Mouse (Mus musculus) skeletal muscle tissue, adult 2 months (tissue): ENCODE measurements around the gene Scn1b.

Experiments used
- DNase-seq: peaks from one replicate; pipeline ENCODE4 v3.0.0-alpha.2; 2012; ENCODE audit warnings: low read depth, low spot score

The Scn1b gene

GRCm38 (mm10) chr7:31149751-31150565 is 23.2 kb upstream of the Scn1b start:
- no peak for DNase-seq

- DNase-seq, result no peak
Measured at GRCm38 (mm10) chr7:31149271-31149670, 22.5 kb upstream of the Scn1b start.

DNA sequence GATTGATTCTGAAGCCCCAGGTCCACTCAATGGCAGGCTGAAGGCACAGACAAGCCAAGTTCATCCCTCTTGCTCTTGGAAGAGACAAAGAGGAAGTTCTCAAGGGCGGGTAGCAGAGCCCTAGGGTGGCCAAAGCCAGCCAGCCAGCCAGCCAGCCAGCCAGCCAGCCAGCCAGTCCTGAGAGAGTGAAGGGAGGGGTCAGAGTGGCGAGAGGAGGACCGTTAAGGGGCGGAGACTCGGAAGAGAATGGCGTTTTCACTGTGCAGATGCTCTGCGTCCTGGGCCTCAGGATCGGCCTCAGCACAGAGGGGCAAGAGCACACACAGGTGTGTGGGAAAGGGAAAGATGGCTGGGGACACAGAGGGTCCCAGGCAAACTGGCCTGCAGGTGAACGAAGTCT is 22.0 kb upstream of the Scn1b start:
- no peak for DNase-seq

GRCm38 (mm10) chr7:31148086-31148485 is 21.3 kb upstream of the Scn1b start:
- DNase-seq, result no peak

DNA sequence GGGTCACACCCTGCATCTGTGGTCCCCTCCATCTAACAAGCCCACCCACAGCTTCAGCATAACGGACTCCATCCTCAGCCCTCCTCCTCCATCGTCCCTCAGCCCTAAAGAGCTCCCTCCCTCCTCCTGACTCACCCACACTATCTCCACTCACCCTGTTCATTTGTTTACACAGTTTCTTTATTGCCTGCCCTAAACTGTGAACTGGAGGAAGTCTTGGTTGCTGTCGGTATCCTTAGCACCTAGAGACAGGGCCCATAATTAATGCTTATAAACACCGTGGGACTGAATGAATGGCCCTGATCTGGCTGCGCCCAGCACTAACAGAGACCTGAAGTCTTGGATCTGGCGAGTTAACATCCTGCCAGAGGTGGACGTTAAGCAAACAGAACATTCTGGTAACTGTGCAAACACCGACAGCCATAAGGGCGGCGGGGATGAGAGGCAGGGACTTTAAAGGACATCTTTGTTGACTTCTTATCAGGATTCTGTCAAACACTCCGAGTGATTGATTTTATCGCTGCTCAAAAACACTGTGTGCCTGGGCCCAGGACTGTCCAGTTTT is 18.9 kb upstream of the Scn1b start:
- no peak for DNase-seq

GRCm38 (mm10) chr7:31144886-31145285 is 18.1 kb upstream of the Scn1b start:
- no peak for DNase-seq

- DNase-seq, result no peak
Measured at GRCm38 (mm10) chr7:31140941-31141340, 14.1 kb upstream of the Scn1b start.

- no peak for DNase-seq
Measured at GRCm38 (mm10) chr7:31140302-31140701, 13.5 kb upstream of the Scn1b start.

DNA sequence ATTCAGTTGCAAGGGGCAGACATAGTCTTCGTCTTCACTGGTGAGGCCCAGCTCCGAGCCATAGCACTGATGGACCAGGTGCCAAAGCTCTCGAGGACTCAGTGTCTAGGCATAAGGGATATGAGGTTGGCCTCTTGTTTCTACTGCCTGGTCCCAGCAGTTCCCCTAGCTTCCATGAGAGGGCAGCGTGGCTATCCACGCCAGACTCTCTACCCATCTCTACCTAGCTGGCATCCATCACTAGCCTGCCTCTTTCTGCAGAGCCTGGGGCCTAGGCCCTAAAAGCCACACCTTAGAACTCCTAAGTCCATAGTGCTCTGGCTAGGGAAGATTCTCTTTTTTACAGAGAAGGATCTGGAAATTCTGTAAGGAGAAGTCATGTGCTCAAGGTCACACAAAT is 13.0 kb upstream of the Scn1b start:
- DNase-seq, result no peak

DNA sequence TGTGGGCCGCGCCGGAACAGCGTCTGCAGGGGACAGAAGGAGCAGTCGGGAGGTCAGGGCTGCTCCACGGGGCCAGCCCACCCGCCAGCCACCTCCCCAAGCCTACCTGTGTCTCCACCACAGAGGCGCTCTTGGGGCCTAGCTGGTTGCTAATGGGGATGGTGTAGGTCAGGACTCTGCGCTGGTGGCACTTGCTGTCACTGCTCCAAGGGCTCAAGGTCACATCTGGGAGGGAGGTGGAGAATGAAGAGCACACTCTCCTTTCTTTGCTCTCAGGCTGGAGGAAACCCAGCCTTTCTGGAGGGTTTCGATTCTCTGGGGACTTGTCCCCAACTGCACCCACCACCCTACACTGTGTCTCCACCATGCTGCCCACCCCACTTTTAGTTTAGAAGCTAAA is 8.9 kb upstream of the Scn1b start:
- no peak for DNase-seq

- peak; percentile 85 for DNase-seq
Measured at GRCm38 (mm10) chr7:31131866-31132265, 5.1 kb upstream of the Scn1b start.

DNA sequence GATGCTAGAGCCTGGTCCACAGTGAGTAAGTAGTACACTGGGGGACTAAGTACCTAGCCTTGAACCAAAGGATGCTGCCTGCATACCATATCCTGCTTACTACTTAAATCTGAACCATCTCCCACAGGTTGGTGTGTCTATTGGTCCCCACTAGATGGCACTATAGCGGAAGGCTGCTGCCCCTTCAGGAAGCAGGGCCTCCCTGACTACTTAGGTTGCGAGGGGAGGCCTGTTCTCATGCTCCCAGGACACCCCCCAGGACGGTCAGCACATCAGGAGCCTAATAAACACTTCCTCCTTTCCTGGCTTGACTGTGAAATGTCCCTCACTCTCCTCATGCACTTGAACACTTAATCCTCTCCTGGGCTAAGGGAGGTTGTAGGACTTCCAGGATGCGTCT is 4.0 kb upstream of the Scn1b start:
- DNase-seq, result peak; percentile 75

DNA sequence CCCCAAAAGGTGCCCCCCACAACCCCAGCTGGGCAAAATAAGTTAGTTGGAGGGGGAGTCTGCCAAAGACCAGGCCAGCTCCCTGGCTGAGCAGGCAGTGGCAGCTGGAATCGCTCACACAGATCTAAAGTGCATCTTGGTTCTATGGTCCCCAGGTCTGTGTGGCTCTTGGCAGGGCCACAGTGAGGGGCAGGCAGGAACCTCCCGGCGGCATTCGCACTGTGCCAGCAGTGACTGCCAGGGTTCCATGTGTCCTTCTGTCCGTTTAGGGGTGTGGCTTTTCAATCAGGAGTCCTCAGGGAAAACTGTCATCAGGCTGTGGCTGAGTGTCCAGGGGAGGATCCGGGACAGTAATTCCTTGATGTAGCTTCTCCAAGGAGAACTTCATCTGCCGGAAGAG is 3.4 kb upstream of the Scn1b start:
- DNase-seq, result no peak

DNA sequence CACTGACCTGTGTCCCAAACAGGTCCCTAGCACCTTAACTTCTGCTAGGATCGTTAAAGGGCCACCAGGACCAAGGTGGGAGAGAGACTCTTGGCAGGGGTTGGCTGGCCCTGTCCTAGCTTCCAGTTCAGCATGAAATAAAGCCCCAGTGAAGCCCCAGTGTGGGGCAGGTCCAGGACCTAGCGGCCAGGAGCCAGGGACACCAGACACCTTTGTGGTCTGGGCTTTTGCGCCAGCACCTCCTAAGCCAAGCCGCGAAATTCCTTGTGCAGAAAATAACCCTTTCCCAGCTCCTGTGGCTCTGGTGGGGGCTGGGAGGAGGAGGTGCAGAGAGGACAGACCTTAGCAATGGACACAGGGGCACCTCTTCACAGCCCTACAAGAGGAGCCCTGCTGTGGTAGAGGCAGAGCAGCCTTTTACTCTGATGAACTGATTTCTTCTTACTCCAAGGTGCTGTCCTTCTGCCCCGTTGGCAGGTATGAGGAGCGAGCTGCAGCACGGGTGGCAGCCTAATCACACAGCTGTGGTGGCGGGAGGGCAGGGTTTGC is 1.4 kb upstream of the Scn1b start:
- no peak for DNase-seq

DNA sequence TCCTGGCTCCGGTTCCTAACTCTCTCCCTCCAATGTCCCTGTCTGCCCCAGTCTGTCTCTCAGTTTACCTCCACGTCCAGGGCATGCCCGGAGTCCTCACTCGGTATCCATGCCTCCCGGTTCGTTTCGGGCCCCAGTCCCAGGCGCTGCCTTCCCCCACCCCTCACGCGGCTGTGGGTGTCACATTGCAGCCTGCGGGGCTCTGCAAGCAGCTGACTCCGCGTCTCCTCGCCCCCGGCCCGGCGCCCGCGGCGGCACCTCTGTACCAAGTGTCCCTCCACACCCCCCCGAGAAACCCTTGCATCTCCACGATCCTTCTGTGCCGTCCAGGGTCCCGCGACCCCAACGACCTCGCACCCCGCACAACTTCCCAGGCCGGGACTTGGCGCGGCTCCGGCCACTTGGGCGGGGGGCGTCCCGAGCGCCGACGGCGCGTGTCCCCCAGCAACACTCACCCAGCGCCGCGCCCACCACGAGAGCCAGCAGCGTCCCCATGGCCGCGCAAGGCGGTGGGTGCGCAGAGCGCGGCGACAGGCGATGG is 522 bp downstream of the Scn1b start:
- DNase-seq, result peak; percentile 81

- no peak for DNase-seq
Measured at GRCm38 (mm10) chr7:31125116-31125515, 1.7 kb downstream of the Scn1b start.

GRCm38 (mm10) chr7:31124381-31124780 is 2.4 kb downstream of the Scn1b start:
- no peak for DNase-seq

DNA sequence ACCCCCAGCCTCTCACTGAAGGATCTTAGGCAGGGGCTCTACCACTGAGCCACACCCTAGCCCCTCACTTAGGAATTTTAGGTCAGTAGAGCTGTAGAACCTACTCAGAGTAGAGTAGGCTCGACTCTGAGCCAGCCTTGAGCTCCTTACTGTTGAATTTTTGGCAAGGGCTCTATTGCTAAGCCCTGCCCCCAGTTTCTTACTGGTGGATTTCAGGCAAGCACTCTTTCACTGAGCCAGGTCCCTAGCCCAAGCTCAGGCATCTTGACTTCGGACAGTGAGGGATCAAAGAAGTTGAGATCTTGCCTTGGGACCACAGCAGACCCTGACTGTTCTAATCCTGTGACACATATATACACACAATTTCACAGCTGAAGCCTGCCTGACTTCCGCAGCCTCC is 3.1 kb downstream of the Scn1b start:
- DNase-seq, result no peak

GRCm38 (mm10) chr7:31122641-31123631 is 3.9 kb downstream of the Scn1b start:
- DNase-seq, result no peak

DNA sequence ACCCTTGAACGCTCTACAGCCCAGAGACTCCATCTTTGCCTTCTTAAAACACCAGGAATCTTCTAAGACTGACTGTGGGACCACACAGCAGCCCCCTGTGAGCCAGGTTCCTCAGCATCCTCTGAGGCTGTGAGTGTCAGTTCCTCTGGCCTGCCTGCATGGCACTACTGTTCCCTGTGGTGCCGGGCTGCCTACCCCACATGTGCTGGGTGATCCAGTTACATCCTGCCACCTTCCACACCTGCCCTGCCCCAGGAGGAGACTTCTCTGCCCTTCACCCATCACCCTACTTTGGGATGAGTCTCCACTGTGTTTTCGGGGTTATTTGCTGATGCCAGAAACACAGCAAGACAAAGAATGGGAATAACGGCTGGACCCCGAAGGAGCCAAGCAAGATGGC is 7.2 kb downstream of the Scn1b start:
- DNase-seq, result no peak

- peak; percentile 92 for DNase-seq
Measured at GRCm38 (mm10) chr7:31118486-31118885, 8.3 kb downstream of the Scn1b start.

- no peak for DNase-seq
Measured at GRCm38 (mm10) chr7:31117465-31117864, 9.3 kb downstream of the Scn1b start.
